Mouse (Mus musculus) embryo, embryonic 10 days (tissue): ENCODE results near the gene Atraid.
"Not testable (repeated sequence)": the region's sequence is repeated elsewhere in the genome, so short reads cannot be mapped to it uniquely, and the experiment has no call there.

Experiments used
- DNase-seq: peaks from one replicate; pipeline ENCODE4 v3.0.0-alpha.2; 2015; ENCODE audit warnings: low spot score

Gene Atraid

GRCm38 (mm10) chr5:31047848-31048762 lies at the start of gene Atraid:
Gene Atraid, plus strand, starts transcription at chr5:31048312.
- peak; percentile 99 for DNase-seq

- no peak for DNase-seq
Observed at GRCm38 (mm10) chr5:30999324-30999723, 48.8 kb upstream of the Atraid start.

- DNase-seq = no peak
Observed at GRCm38 (mm10) chr5:31000122-31000521, 48.0 kb upstream of the Atraid start.

- DNase-seq = no peak
Observed at GRCm38 (mm10) chr5:31000993-31001392, 47.1 kb upstream of the Atraid start.

GRCm38 (mm10) chr5:31001560-31001959 lies 46.6 kb upstream of the Atraid start:
- no peak for DNase-seq

GRCm38 (mm10) chr5:31004184-31004583 lies 43.9 kb upstream of the Atraid start:
- peak; percentile 87 for DNase-seq

- DNase-seq = no peak
Observed at GRCm38 (mm10) chr5:31012737-31013136, 35.4 kb upstream of the Atraid start.

- no peak for DNase-seq
Observed at GRCm38 (mm10) chr5:31015913-31016312, 32.2 kb upstream of the Atraid start.

GRCm38 (mm10) chr5:31021790-31022189 lies 26.3 kb upstream of the Atraid start:
- DNase-seq = not testable (repeated sequence)

GRCm38 (mm10) chr5:31022690-31023089 lies 25.4 kb upstream of the Atraid start:
- DNase-seq = no peak

GRCm38 (mm10) chr5:31023254-31023653 lies 24.9 kb upstream of the Atraid start:
- DNase-seq = no peak

- DNase-seq = no peak
Observed at GRCm38 (mm10) chr5:31024641-31025040, 23.5 kb upstream of the Atraid start.

- no peak for DNase-seq
Observed at GRCm38 (mm10) chr5:31030926-31031325, 17.2 kb upstream of the Atraid start.

GRCm38 (mm10) chr5:31031508-31031907 lies 16.6 kb upstream of the Atraid start:
- DNase-seq = no peak

GRCm38 (mm10) chr5:31034669-31035068 lies 13.4 kb upstream of the Atraid start:
- DNase-seq = no peak

GRCm38 (mm10) chr5:31036556-31036955 lies 11.6 kb upstream of the Atraid start:
- DNase-seq = not testable (repeated sequence)

GRCm38 (mm10) chr5:31038171-31038845 lies 9.8 kb upstream of the Atraid start:
- DNase-seq = no peak

GRCm38 (mm10) chr5:31046416-31046815 lies 1.7 kb upstream of the Atraid start:
- no peak for DNase-seq

- DNase-seq = no peak
Observed at GRCm38 (mm10) chr5:31047074-31047473, 1.0 kb upstream of the Atraid start.

- peak; percentile 81 for DNase-seq
Observed at GRCm38 (mm10) chr5:31048763-31049641, 890 bp downstream of the Atraid start, which contains the start of gene Slc5a6. Gene Slc5a6, minus strand, starts transcription at chr5:31048924.

GRCm38 (mm10) chr5:31050427-31050826 lies 2.3 kb downstream of the Atraid start:
- no peak for DNase-seq

- DNase-seq = not testable (repeated sequence)
Observed at GRCm38 (mm10) chr5:31053728-31054127, 5.6 kb downstream of the Atraid start.
